Mouse (Mus musculus): ENCODE results near the gene Ccdc38.

Ccdc38 gene

DNA sequence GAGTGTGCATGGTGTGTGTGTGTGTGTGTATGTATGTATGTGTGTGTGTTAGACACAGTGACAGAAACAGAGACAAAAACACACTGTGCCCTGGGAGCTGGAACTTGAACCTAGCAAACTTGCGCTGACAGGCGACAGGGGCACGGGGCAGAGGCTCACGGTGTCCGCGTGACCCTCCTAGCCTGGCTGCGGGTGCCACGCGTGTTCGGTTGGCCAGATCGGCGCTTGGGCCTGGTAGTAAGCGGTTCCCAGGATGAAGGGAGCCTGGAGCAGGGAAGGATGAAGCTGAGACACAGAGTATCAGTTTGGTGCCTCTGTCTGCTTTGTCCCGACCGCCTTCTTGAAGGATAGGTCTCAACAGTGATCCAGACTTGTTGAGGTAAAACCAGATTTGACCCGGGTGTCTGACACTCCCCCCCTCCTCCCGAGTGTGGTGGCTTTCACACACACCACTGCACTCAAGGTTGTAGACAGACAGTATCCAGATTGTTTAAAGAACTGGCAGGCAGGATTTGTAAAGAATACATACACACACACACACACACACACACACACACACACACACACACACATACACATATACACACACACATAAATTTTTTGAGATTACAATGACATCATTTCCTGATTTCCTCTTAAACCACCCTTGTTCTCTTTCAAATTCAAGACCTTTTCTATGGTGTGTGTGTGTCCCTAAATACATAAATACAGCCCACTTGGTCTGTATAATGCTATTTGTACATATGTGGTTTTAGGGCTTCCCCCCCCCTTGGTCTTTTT lies at the start of gene Ccdc38:
TSS of gene Ccdc38 (plus strand) at position 202 of the 780 bp plus-strand sequence.
- DNase-seq (ENCODE audit: low read depth, low spot score): no peak

- DNase-seq (ENCODE audit: low read depth, low spot score): no peak
These were observed 39.6 kb upstream of the Ccdc38 start for GRCm38 (mm10) chr10:93500864-93501263.

- DNase-seq (ENCODE audit: low read depth, low spot score): no peak
These were observed 39.1 kb upstream of the Ccdc38 start for GRCm38 (mm10) chr10:93501346-93501745.

GRCm38 (mm10) chr10:93508383-93508970 lies 32.0 kb upstream of the Ccdc38 start:
- DNase-seq (ENCODE audit: low read depth, low spot score): no peak

DNA sequence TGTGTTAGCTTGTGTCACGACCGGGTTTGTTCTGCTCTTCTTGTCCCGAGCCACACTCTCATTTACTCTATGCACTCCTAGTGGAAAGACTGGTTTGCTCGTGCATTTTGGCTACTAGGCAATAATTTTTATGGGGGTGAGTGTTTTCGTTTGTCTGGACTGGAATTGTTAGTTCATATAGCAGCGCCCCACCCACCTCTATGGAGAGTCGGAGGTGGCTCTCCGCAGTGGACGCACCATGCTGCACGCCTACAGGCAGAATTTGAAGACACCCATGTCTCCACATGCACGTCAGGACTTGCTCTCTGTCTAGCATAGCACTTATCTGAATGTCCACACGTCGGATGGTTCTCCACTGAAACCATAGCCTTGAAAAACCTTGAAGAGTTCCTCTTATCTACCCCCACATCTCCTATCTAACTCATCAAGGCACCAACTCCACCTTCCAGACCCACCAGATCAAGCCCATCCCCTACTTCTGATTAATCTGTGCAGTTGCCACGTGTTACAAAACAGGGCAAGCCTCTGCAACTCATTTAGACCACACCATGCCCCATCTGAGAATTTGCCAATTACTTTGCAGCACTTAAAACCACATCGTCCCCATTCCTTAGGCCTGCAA lies 30.8 kb upstream of the Ccdc38 start:
- no peak for DNase-seq (ENCODE audit: low read depth, low spot score)

- no peak for DNase-seq (ENCODE audit: low read depth, low spot score)
These were observed 25.0 kb upstream of the Ccdc38 start for GRCm38 (mm10) chr10:93515419-93515818.

GRCm38 (mm10) chr10:93515927-93516326 lies 24.5 kb upstream of the Ccdc38 start:
- no peak for DNase-seq (ENCODE audit: low read depth, low spot score)

GRCm38 (mm10) chr10:93517754-93518153 lies 22.7 kb upstream of the Ccdc38 start:
- no peak for DNase-seq (ENCODE audit: low read depth, low spot score)

GRCm38 (mm10) chr10:93518186-93518585 lies 22.2 kb upstream of the Ccdc38 start:
- DNase-seq (ENCODE audit: low read depth, low spot score): no peak

- DNase-seq (ENCODE audit: low read depth, low spot score): no peak
These were observed 21.8 kb upstream of the Ccdc38 start for GRCm38 (mm10) chr10:93518620-93519019.

- DNase-seq (ENCODE audit: low read depth, low spot score): no peak
These were observed 21.3 kb upstream of the Ccdc38 start for GRCm38 (mm10) chr10:93519159-93519558.

GRCm38 (mm10) chr10:93519756-93520155 lies 20.7 kb upstream of the Ccdc38 start:
- DNase-seq (ENCODE audit: low read depth, low spot score): no peak

- DNase-seq (ENCODE audit: low read depth, low spot score): no peak
These were observed 19.4 kb upstream of the Ccdc38 start for GRCm38 (mm10) chr10:93520994-93521393.

GRCm38 (mm10) chr10:93525329-93525728 lies 15.1 kb upstream of the Ccdc38 start:
- DNase-seq (ENCODE audit: low read depth, low spot score): no peak

DNA sequence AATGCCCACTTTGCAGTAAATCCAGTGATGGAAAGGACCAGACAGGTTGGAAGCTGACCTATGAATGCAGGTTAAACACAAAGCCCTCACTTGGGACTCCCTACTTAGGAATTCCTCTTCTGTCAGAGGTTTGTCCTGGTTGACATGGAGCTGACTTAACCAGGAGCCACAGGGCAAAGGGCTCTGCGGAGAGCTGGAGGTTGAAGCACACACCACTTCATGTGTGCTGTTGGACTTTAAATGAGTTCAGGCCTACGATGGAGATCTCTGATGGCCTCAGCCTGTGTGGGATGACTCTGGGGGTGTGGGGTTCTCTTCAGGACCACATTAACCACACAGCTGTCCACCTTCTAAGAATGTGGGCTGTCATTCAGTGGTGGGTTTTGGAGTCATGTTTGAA lies 2.1 kb upstream of the Ccdc38 start:
- no peak for DNase-seq (ENCODE audit: low read depth, low spot score)

GRCm38 (mm10) chr10:93538818-93539217 lies 1.6 kb upstream of the Ccdc38 start:
- no peak for DNase-seq (ENCODE audit: low read depth, low spot score)

DNA sequence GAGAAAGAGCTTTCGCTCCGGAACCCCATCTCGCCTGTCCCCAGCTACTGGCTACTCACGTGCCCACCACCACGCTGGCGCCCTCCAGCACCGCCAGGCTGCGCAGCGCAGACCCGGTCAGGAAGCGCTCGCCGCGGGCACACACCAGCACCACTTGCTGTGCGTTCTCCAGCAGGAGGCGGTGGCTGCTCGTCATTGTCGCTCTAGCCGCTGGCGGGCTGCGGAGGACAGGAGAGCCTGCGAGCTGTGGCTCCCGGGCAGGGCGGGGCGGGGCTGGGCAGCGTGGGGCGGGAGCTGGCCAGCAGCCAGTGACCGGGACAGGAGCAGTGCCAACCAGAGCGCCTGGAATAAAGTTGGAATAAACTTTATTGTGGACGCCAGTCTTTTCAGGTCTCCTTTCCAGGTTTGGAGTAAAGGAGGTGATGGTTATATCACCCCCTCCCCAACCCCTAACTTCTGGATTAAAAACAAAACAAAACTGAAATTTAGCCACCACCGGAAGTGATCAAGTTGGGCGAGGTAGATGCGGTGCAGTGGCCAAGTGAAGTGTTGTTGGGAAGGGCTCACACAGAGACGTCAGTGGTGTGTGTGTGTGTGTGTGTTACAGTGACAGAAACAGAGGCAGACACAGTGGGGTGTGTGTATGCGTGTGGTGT lies 529 bp upstream of the Ccdc38 start, which contains the start of gene Amdhd1:
TSS of gene Amdhd1 (minus strand) at position 259 of the 656 bp plus-strand sequence.
- DNase-seq (ENCODE audit: low read depth, low spot score): peak; percentile 25

DNA sequence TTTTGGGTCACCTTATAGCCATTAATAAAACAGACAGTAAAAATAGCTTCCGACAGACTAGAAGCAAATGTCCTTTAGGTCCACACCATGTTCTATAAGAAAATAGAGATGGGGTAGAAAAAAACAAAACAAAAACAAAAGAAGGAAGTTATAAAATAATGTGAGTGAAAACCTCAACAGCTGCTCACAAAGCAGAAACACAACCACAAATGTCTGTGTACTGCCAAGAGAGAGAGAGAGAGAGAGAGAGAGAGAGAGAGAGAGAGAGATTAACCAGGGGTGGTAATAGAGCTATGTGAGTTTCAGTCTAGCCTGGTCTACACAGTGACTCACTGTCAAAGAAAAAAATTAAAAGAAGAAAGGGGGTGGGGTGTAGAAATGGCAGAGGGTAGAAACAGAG lies 1.2 kb downstream of the Ccdc38 start:
- no peak for DNase-seq (ENCODE audit: low read depth, low spot score)

GRCm38 (mm10) chr10:93542356-93542755 lies 1.9 kb downstream of the Ccdc38 start:
- DNase-seq (ENCODE audit: low read depth, low spot score): no peak

DNA sequence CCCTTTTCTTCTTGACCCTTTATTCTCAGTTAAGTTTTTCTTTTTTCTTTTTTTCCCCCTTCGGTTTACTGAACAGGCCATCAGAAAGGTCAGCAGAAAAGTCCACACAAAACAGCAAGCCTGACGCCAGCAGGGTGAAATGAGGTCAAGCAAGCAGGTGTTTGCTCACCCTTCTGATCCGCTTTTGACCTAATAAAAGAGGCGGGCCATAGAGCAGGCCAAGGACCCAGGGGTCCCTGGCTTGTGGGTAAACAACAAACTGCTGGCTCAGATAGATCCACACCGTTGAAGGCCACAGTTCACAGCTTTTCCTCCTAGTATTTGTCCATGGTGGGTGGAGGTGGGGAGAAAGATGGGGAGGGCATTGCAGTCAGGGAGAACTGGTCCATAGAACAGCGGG lies 2.7 kb downstream of the Ccdc38 start:
- DNase-seq (ENCODE audit: low read depth, low spot score): no peak

DNA sequence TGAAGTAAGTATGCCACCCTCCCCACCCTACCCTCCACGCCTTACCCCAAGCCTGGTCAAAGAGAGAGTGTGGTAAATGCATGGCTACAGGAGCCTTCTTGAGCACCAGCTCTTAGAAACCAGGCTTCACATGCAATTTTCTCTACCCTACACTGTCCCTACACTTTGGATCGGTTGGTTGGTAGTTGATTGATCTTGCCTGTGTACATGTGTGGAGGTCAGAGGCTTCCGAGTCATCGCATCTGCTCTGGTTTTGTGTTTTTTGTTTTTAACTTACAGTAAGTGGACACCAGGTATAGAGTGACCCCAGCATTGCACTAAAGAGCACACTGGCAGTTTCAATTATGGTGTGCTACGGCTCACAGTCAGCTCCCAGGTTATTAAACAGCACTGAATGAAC lies 3.7 kb downstream of the Ccdc38 start:
- DNase-seq (ENCODE audit: low read depth, low spot score): no peak

GRCm38 (mm10) chr10:93547741-93548270 lies 7.4 kb downstream of the Ccdc38 start:
- DNase-seq (ENCODE audit: low read depth, low spot score): no peak

Data from retina, adult 2 months (tissue).